ENCODE assay signal across 8 mouse cellular contexts in genomic region chr11:106677910-106678591, GRCm38 (mm10).
A peak's percentile ranks its signal among the peaks of the same experiment; 100 is the strongest.
DNase-seq lines count a peak whose midpoint lies in the region; ATAC-seq and TF ChIP-seq lines count a peak whose summit lies in the region.

No protein-coding gene starts in this region.

- H3K9me3 ChIP-seq in forebrain, postnatal 0 days (ENCODE audit: low read length) = no peaks in the 10 kb centered on the region
- no peaks in the 10 kb centered on the region for H3K9me3 ChIP-seq in heart, embryonic 16.5 days (replicated peaks; ENCODE audit: control insufficient read depth, low read length)
- no peaks in the 10 kb centered on the region for H3K9me3 ChIP-seq in limb, embryonic 10.5 days (replicated peaks)

- no peaks in the 10 kb centered on the region for H3K27me3 ChIP-seq in forebrain, postnatal 0 days (ENCODE audit: insufficient read depth, low read length)
- no peaks in the 10 kb centered on the region for H3K27me3 ChIP-seq in heart, embryonic 16.5 days (ENCODE audit: control insufficient read depth, insufficient read depth, low read length)
- no peaks in the 10 kb centered on the region for H3K27me3 ChIP-seq in limb, embryonic 10.5 days (ENCODE audit: low read depth, poor library complexity, severe bottlenecking)

- peaks cover 18% of the 10 kb centered on the region for H3K4me1 ChIP-seq in forebrain, postnatal 0 days (ENCODE audit: insufficient read depth)
- peaks cover 48% of the 10 kb centered on the region for H3K4me1 ChIP-seq in heart, embryonic 16.5 days (ENCODE audit: control insufficient read depth, insufficient read depth, low read length)
- H3K4me1 ChIP-seq in limb, embryonic 10.5 days = peaks cover 25% of the 10 kb centered on the region

- no peaks in the 10 kb centered on the region for H3K36me3 ChIP-seq in forebrain, postnatal 0 days (ENCODE audit: insufficient read depth)
- no peaks in the 10 kb centered on the region for H3K36me3 ChIP-seq in heart, embryonic 16.5 days (ENCODE audit: control insufficient read depth, insufficient read depth)
- no peaks in the 10 kb centered on the region for H3K36me3 ChIP-seq in limb, embryonic 10.5 days

- H3K27ac ChIP-seq in forebrain, postnatal 0 days (ENCODE audit: low read depth, low read length) = no peak overlapping the region
- H3K27ac ChIP-seq in heart, embryonic 16.5 days (ENCODE audit: low read length) = no peak overlapping the region
- no peak overlapping the region for H3K27ac ChIP-seq in limb, embryonic 10.5 days

- H3K9ac ChIP-seq in forebrain, postnatal 0 days = no peak overlapping the region
- no peak overlapping the region for H3K9ac ChIP-seq in heart, embryonic 16.5 days (ENCODE audit: low read length)

- no peak for TF ChIP-seq CTCF in forebrain, postnatal 0 days (IDR thresholded peaks at IDR 0.05; ENCODE audit: low read depth)

- peak; percentile 49 for DNase-seq in urinary bladder, adult 2 months (ENCODE audit: low spot score)
- no peak for DNase-seq in urinary bladder, adult 18-20 months (ENCODE audit: low spot score in 2 of 2)
- DNase-seq in forebrain, postnatal 0 days = peak; percentile 77
- peak; percentile 58 to 68 for DNase-seq in left cerebral cortex, adult 18-20 months (ENCODE audit: low spot score in 2 of 2)
- peak; percentile 72 for DNase-seq in right cerebral cortex, adult 18-20 months
- no peak for DNase-seq in limb, embryonic 10.5 days (ENCODE audit: low spot score)

- H3K4me3 ChIP-seq in forebrain, postnatal 0 days (ENCODE audit: low read depth, low read length) = no peak overlapping the region
- no peak overlapping the region for H3K4me3 ChIP-seq in heart, embryonic 16.5 days (ENCODE audit: low read length)
- H3K4me3 ChIP-seq in limb, embryonic 10.5 days = no peak overlapping the region

- ATAC-seq in forebrain, postnatal 0 days = peak; percentile 56
- ATAC-seq in heart, embryonic 16.5 days (replicated peaks; ENCODE audit: extremely low read depth, insufficient read depth, low FRiP score) = peak; percentile 71
- no peak for ATAC-seq in inflammation-experienced regulatory T-cells, adult 6 months

- H3K4me2 ChIP-seq in forebrain, postnatal 0 days (ENCODE audit: low read depth) = no peak overlapping the region
- H3K4me2 ChIP-seq in heart, embryonic 16.5 days (ENCODE audit: low read depth, low read length) = no peak overlapping the region

- 54% methylated on average over 10 of the region's 10 CpGs for WGBS in forebrain, postnatal 0 days
- WGBS in heart, embryonic 16.5 days = 35% methylated on average over 10 of the region's 10 CpGs
- 84% methylated on average over 10 of the region's 10 CpGs for WGBS in limb, embryonic 10.5 days

Comparison
In these comparisons a context has a peak if more than half of its experiments do, and no peak if none do; other contexts are left out.
1. DNase-seq: peak in urinary bladder, adult 2 months (single experiment), forebrain, postnatal 0 days (single experiment), left cerebral cortex, adult 18-20 months (2 of 2) and right cerebral cortex, adult 18-20 months (single experiment); none in urinary bladder, adult 18-20 months (0 of 2) and limb, embryonic 10.5 days (single experiment).